Mouse (Mus musculus) kidney, adult 8-10 months (tissue): ENCODE results near the gene Rps2.
"Not testable (repeated sequence)": the region's sequence is repeated elsewhere in the genome, so short reads cannot be mapped to it uniquely, and the experiment has no call there.

ENCODE experiments used
- DNase-seq, 2 experiments: peaks; one replicate each; pipeline ENCODE4 v3.0.0; 2022

Gene Rps2

DNA sequence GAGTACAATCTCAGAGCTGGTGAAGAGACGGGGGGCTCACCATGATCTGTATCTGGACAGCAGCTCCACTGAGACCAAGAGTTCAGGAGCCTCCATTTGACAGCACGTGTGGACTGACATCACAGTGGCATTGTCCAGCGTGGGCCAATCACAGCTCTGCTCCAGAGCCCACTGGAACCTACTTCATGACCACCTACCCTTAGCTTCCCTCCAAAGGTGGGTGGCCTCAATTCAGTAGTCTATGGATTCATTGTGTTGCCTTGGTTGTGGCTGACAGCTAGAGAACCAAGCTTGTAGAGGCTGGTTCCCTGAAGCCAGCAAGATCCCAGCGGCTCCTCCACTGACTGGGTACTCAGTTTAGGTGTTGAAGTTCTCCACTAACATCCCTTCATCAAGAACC, at the start of gene Rps2, which contains the start of gene Rnf151:
Gene Rps2 (plus strand): TSS at position 174 of the 400 bp plus-strand sequence.
Gene Rnf151 (minus strand): TSS at position 121 of the 400 bp plus-strand sequence.
- no peak for DNase-seq

DNA sequence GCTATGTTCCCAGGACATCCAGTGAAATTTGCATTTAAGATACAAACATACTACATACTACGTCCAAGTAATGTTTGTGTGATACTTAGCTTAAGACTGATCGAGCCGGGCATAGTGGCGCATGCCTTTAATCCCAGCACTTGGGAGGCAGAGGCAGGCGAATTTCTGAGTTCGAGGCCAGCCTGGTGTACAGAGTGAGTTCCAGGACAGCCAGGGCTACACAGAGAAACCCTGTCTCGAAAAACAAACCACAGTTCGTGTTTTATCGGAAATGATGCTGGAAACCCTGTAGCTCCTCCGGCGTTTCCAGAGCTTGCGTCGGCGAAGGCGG, 48.7 kb upstream of the Rps2 start:
- DNase-seq = not testable (repeated sequence)

DNA sequence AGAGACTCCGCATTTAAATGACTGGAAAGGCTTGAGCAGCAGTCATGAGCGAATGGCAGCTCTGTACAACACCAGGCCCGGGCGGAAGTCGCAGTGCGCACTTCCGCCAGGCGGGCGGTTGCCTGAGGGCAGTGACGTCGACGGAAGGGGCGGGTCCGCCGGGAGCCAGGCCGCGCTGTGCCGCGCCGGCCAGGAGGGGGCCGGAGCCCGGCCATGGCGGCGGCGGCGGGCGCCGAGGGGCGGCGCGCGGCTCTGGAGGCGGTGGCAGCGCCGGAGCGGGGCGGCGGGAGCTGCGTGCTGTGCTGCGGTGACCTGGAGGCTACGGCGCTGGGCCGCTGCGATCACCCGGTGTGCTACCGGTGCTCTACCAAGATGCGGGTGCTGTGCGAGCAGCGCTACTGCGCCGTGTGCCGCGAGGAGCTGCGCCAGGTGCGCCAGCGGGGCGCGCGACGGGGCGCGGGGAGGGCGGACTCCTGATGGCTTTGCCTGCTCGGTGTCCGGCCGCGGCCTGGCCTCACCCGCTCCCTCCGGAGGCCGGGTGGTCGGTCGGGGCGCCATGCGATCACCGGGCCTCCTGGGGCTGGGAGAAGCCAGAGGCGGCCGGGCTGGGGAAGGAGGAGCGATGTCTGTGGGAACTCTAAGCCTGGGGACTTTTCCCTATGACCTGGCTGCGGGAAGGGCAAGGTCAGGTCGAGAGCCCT, 48.2 kb upstream of the Rps2 start, which contains the start of gene Zfp598:
Gene Zfp598 (plus strand): TSS at position 143 of the 701 bp plus-strand sequence.
- peak; percentile 92 to 94 for DNase-seq

DNA sequence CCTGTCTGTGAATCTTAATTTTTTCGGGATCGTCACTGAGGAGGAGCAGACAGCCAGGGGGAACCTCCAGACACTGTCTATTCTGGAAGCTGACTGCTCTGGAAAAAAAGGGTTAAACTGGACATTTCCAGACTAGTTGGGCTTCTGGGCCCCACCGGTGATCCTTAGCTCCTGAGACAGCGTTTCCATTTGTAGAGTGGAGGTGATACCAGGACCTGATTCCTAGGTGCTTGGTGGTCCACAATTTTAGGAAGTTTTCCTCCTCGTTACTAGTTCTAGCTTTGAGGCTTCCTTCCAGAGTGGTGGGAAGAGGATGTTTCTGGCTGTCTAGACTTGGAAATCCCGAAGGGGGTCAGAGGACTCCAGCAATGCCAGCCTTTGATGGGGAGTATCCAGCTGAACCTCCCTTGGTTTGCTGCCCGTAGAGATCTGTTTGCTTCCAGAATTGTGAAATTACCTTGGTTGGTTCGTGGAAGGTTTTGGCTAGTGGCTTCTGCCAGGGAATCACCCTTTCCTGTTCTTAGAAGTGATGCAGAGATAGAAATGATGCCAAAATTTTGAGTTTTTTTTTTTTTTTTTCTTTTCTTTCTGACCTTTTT, 47.6 kb upstream of the Rps2 start:
- no peak for DNase-seq

DNA sequence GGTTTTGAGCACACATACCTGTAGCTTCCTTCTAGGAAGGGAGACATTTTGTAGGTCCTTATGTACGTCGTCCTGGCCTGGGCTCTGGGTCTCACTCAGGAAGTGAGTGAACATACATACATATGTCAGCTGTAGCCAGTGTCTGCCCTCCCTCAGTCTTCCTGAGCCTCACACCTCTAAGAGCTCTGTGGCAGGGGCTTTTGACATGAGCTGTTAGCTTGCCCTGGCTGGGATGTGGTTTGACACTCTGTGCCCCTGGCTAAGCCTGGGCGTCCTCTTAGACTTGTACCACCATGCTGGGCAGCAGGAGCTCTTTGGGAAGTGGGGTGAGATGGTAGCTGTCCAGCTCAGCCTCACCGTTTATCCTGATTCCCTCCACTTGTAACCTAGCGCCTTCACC, 46.6 kb upstream of the Rps2 start:
- DNase-seq = no peak

DNA sequence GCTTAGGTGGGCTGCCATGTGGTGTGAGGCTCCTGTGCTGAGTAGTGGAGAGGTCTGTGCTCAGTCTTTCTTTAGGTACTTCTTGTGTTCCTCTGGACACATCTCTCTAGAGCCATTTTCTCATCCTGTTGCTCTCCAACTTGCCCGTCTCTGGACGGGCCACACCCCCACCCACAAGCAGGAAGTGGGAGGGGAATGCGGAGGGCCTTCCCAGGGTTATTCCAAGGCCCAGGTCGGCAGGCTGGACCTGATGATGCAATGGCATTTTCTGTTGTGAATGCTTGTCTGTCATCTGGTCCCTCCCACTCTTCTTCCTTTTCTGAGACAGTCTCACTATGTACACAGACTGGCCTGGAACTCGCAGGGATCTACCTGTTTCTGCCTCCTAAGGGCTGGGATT, 45.8 kb upstream of the Rps2 start:
- DNase-seq = peak; percentile 66 to 67

DNA sequence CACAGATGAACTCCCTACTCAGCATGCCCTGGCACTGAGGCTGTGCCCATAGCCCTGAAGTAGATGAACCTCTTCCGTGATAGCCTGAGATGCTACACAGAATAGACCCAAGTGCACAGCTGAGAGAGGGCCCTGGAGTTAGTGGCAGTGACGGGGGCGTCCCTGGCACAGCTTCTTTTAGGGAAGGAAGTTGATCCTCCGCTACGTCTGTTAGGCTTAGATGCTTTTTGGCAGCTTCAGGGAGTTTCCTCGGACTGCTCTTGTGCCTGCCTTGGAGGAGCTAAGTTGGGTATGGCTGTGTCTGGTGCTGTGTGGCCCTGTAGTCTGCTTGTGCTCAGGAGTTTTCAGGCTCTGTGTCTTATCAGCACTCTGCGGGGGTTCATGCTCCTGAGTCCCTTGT, 43.6 kb upstream of the Rps2 start:
- DNase-seq = no peak

DNA sequence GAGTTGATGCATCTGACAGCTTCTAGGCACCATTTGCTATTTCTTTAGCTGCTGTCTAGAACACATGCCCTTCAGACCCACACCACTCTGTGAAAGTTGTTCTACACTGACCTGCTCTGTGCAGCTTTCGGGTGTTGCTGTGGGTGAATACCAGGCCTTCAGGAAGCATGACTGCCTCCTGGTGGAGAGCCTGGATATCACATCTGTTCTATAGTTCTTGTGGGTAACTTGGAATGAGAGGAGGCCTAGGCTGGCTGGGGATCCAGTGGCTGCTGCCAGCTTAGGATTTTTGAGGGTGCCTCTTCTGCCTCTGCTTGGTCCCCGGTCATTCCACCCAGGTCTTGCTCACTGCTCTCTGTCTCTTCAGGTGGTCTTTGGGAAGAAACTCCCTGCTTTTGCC, 41.7 kb upstream of the Rps2 start:
- DNase-seq = peak; percentile 45 to 71

DNA sequence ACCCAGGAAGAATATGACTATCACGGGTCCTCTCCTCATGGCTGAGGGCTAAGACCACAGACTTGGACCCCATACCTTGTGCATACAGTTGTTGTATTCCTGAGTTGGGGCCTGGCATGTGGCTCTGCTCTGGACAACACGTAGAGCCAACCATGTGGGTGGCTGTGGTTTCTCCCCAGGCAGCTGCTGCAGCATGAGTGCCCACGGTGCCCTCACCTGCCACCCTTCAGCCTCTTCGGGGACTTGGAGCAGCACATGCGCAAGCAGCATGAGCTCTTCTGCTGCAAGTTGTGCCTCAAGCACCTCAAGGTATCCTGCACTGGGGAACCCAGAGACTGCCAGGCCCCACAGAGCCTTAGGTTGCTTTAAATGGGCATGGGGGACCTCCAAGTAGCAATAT, 41.0 kb upstream of the Rps2 start:
- DNase-seq = no peak

DNA sequence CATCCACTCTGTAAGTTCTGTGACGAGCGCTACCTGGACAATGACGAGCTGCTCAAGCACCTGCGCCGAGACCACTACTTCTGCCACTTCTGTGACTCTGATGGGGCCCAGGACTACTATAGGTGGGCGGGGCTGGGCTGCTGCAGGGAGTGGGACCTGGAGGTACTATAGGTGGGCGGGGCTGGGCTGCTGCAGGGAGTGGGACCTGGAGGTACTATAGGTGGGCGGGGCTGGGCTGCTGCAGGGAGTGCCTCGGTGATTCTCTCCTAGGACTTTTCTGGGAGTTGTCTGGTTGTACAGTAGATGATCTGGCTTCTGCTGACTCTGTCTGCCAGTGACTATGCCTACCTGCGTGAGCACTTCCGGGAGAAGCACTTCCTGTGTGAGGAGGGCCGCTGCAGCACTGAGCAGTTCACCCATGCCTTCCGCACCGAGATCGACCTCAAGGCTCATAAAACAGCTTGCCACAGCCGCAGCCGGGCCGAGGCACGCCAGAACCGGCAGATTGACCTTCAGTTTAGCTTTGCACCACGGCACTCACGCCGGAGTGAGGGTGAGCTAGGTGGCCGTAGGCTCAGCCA, 40.3 kb upstream of the Rps2 start:
- DNase-seq = no peak

DNA sequence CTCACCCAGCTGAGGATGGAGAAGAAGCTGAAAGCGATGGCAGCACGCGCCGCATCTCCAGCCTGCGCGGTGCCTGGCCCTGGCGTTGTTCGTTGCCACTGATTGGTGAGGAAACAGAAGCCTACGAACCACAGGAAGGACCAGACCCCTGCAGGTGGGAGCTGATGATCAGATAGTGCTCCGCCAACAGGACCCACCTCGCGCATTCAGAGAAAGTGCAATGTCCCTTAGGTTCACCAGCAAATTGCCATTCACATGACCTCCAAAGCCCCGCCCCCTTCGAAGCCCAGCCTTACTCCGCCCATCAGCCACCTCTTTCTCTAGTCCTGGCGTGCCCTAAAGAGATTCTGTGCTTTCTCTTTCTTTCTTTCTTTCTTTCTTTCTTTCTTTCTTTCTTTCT, 31.4 kb upstream of the Rps2 start:
- DNase-seq = peak; percentile 50 to 64

DNA sequence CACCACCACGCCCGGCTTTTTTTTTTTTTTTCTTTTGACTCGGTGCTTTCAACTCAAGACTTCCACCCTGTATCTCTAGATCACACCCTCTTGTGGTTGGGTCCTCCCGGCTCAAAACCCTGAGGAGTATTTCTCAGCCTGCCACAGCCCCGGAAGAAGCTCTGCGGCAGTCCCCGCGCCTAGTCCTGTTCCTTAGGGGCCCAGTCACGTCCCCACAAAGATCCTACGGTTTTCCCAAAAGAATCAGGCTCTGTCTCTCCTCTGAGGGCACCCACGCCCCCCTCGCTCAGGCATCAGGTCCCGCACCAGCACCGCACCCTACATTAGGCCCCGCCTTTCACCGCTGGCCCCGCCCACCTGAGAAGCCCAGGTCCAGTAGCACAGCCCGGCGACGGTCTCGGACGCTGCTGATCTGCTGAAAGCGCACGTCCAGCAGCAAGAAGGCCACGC, 30.7 kb upstream of the Rps2 start:
- peak; percentile 46 to 64 for DNase-seq

DNA sequence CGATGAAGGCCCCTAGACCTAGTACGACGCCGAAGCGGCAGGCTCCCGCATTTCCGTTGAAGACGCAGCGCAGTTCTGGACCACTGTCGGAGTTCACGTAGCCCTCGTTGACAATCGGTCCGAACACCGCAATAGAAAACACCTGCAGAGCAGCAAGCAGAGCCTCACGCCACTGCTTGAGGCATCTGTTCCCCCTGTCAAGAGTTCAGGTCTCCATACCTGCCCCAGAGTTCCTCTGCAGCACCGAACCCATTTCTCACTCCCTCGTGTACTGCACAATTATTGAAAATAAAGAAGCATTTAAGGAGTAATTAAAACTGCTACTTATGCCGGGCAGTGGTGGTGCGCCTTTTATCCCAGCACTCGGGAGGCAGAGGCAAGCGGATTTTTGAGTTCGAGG, 30.3 kb upstream of the Rps2 start:
- no peak for DNase-seq

DNA sequence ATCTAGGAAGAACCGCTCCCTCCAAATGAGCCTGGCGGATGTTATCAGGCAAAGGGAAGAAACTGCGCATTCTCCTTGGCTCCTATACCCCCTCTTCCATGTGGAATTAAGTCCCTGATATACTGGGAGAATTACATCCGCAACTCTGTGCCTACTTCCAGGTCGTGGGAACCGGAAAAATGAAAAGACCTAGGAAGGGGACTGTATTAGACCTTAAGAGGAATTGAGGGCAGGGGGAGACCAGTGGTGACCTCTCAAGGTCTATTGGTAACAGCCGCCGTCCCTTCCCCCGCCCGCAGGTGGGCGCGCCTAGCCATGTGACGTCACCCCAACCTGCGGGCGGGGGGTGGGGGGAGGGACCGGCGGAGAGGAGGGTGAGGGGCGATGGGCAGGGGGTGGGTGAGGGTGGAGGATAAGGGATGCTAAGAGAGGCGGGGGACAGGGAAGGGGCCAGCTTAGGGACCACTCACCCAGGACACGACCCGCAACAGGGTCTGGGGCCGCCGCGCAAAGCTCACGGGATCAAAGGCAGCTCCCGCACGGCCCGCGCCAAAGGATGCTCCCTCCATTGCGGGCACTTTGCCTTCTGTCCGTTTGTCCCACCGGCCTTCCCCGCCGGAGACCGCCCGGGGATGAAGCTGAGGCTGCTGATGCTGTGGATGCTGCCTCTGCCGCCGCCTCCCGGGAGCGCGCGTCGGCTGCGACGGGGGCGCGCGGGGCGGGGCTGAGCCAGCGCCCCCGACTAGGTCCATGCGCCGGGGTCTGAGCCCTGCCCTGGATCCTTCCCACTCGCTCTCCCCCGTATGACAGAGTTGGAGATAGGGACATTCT, 28.4 kb upstream of the Rps2 start, which contains the start of gene Syngr3:
Gene Syngr3 (minus strand): TSS at position 705 of the 831 bp plus-strand sequence.
- DNase-seq = no peak

DNA sequence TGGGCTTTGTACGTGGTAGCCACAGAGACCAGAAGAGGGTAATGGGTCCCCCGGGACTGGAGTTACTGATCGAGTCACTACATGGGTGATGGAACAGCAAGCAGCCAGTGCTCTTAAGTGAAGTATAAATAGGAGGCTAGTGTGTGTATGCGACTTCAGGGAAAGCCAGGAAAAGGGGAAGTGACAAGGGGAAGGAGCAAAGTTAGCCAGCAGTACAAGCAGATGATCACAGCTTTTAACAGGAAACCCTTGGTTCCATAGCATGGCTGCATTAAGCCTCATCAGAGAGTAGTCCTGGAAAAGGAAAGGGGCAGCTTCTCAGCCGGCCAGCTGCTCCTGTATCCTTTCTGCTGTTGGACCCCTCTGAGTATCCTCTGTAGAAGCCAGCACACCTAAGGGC, 25.5 kb upstream of the Rps2 start:
- no peak for DNase-seq

DNA sequence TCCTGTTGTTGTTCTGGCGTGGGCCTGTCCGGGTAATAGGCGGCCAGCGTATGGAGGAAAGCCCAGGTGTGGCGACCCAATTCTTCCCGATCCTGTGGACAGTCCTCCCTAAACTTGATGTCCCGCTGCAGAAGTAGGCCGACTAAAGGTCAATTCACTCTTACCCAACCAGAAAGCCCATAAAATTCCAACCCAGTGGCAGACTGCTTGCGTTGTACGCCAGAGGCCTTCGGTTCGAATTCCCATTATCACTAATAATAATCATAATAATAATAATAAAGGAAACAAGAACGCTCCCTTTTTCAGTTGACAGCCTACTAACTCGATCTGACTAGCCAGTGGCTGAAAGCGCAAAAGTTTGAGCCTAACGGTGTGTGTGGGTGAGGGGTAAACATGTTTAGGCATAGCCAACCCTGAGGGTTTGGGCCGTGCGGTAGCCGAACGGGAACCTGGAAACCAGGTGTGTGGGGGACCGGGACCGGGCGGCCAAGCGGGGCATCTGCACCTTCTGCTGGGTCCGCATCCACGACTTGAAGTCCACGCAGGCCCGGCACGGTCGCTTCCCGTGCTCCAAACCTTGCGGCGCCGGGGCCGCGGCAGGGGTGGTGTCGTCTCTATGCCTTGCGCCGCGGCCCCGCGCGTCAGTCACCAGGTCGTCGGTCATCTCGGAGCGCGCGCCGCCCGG, 22.4 kb upstream of the Rps2 start:
- peak; percentile 44 to 49 for DNase-seq

DNA sequence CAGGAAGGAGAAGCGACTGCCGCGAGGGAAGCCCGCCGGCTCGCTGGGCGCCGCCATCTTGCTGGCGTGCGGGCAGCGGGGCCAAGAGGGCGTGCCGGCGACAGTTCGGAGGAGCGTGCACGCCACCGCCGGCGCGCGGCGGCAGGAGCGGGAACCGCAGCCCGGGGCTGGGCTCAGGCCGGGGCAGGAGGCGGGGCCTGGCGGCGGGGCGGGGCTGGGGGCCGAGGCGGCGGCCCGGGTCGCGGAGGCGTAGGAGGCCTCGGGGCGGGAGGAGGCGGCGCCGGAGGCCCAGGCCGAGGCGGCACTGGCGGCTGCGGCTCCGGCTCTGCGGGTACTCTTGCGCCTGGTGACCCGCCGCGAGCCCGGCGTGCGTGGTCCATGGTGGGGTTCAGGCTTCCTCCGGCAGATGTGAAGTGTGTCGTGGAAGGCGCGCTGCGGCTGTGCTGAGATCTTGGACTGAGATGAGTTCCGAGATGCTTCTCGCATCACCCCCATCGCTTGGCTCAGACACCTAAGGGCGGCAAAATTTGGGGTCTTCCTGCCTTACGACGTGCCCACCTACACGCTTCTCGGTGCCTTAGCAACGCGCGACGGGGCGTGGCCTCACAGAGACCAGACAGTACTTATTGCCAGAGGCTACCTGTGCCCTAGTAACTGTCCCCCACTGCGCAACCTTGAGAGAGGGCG, 21.8 kb upstream of the Rps2 start, which contains the start of the genes Gfer and Noxo1:
Gene Gfer (minus strand): TSS at position 146 of the 687 bp plus-strand sequence.
Gene Noxo1 (plus strand): TSS at position 224 of the 687 bp plus-strand sequence.
- DNase-seq = peak; percentile 83 to 85

DNA sequence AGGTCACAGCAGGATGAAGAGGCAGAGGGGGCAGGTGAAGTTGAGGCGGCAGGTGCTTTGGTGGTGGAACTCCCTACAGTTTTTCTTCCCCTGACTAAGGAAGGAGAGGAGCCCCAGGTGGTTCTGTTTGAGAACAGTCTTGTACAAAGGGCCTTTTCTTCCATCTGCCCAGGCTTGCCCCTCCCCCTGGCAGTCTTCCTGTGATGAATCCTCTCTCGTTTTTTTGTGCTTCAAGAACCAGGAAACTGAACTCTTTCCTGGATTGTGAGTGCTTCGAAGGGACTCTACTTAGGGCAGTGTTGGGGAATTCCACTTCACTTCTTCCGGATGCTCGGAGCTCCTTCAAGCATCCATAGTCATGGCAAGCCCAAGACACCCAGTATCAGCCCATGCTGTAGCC, 19.9 kb upstream of the Rps2 start:
- no peak for DNase-seq

DNA sequence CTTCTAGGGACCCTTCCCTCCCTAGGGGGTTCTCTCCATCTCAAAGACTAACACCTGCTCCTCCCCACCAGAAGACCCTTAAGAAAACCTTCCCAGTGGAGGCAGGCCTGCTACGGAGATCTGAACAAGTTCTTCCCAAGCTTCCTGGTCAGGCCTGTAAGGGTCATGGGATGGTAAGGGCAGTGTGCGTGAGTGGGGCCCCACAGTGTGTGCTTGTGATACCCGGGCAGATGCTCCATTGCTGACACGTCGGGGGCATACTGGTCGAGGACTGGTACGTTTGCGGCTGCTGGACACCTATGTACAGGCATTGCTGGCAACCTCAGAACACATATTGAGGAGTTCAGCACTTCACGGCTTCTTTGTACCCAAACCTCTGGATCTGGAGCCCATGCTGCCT, 19.2 kb upstream of the Rps2 start:
- DNase-seq = no peak

DNA sequence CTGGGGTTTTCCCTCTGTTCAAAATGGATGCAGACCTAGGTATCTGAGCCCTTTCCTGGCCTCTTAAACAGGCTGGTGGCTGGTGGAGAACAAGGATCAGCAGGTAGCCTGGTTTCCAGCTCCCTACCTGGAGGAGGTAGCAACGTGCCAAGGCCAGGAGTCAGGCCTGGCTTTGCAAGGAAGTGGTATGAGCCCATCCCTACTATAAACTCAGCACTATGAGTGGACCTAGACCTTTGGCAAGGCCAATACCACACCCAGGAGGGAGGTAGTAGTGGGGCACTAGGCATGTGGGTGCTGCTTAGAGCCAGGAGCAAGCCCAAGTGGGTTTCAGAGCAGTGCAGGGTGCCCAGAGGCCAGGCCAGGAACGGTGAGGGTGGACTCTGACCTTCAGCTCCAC, 18.4 kb upstream of the Rps2 start:
- DNase-seq = no peak

DNA sequence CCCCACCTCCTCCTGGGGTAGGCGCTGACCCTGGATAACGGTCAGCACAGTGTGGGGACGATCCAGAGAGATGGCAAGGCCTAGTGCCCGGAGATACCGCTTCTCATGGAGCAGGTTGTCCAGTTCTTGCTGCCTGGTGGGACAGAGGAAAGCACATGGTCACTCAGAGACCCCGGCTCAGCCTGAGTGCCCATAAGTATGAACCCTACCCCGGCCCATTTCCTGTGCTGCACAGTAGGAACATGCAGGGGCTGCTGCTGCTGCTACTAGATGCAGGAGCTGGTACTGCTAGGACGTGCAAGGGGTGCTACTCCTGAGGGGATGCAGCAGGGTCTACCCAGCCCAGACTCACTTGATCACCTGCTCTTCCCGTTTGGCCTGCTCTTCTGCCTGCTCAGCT, 16.7 kb upstream of the Rps2 start:
- no peak for DNase-seq

DNA sequence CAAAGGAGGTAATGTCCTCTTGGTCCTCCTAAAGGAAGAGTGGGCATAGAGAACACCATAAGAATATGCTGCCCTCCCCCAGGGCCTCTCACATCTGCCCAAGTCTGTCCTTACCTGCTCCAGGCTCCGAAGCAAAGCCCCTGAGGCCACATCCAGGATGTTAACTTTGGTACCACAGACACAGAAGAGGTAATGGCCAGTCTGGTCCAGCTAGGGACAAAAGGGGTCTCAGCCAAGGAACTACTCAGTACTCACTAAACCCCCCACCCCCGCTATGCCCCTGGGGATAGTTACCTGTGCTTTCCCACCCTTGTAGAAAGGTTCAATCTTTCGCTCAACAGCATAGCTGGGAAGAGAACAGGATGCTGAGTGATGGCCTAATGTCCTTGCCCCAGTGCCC, 12.1 kb upstream of the Rps2 start:
- no peak for DNase-seq
